Mouse (Mus musculus) midbrain, embryonic 10.5 days (tissue): Measurements from ENCODE around the gene Gm38394. TPM values are rescaled to one million over a fixed set of nuclear protein-coding genes. Genes with fewer than 3 reads are reported as not detected.
"Not testable (repeated sequence)": the region's sequence is repeated elsewhere in the genome, so short reads cannot be mapped to it uniquely, and the experiment has no call there.

Source experiments
- DNase-seq: peaks from one replicate; pipeline ENCODE4 v3.0.0-alpha.2; 2017; ENCODE audit warnings: low spot score
- H3K27ac ChIP-seq: fragments of 300-500 bp; sonication (generic); replicated peaks from 2 replicates; pipeline ENCODE4 v1.5.1; 2016; ENCODE audit warnings: mild to moderate bottlenecking
- H3K27me3 ChIP-seq: fragments of 300-500 bp; sonication (generic); 2 replicates; pipeline ENCODE4 v1.6.1; 2016; ENCODE audit warnings: low read depth, mild to moderate bottlenecking; ENCODE audit not compliant: poor library complexity, severe bottlenecking
- H3K36me3 ChIP-seq: fragments of 300-500 bp; sonication (generic); 2 replicates; pipeline ENCODE4 v1.6.1; 2016; ENCODE audit warnings: mild to moderate bottlenecking, moderate library complexity
- H3K4me1 ChIP-seq: fragments of 300-500 bp; sonication (generic); 2 replicates; pipeline ENCODE4 v1.6.1; 2016
- H3K4me3 ChIP-seq: fragments of 300-500 bp; sonication (generic); 2 replicates; pipeline ENCODE4 v1.5.1; 2016; ENCODE audit warnings: mild to moderate bottlenecking, moderate library complexity
- H3K9me3 ChIP-seq: fragments of 300-500 bp; sonication (generic); replicated peaks from 2 replicates; pipeline ENCODE4 v1.6.1; 2016; ENCODE audit warnings: mild to moderate bottlenecking
- WGBS: fragments of 180-500 bp; shearing (Covaris S2); methylation state at CpG from one replicate; pipeline ENCODE4 v1.1.7; 2016; 5-methylcytosine and 5-hydroxymethylcytosine counted together
- polyA plus RNA-seq: library from polyadenylated mRNA; unstranded; fragments of >200 nt; fragmentation: Nextera tagmentation; extraction: Ambion mirVana; gene quantifications from 2 replicates; pipeline ENCODE4 v1.2.1, GENCODE M21; 2016

Gm38394 gene
- polyA plus RNA-seq, 1 experiment from 2014 or later: 3.5 TPM

DNA sequence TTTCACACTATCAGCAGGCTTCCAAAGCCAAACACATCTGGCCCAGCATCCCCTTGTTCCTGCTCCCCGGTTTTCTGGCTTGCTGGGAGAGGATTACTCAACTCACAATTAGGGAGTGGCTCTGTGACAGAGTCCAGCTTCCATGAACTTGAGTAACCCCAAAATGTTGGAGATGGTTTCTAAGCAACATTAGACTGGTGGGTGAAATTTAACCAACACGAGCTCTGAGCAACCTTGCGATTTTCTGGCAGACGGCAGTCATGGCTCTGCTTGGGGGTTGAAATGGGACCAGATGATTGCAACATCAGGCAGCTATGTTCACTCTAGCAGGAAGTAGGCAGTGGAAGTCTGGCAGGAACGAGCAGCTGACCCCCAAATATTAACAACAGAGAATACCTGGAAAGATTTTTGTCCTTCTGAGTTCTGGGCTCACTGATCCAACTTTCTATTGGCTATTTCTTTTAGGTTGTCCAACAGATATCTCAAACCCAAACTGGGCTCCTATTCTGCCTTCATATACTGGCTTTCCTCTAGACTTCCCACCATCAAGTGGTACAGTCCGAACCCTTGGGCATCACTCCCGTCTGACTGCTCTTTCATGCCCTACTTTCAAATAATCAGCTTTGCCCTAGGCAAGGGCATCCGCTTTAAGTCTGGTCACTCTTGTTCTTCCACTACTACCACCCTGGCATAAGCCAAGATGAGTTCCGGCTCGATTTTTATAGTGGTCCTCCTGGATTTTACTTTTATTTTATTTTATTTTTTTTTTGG lies 24.8 kb upstream of the Gm38394 start:
- Histone ChIP-seq H3K9me3 (no peaks in the 10 kb centered on the region), H3K4me1 (no peaks in the 10 kb centered on the region), H3K36me3 (no peaks in the 10 kb centered on the region), H3K4me3 (no peak overlapping the region), H3K27ac (no peak overlapping the region), H3K27me3 (no peaks in the 10 kb centered on the region)
- no peak for DNase-seq
- WGBS: 85% methylated on average over 10 of the region's 10 CpGs

GRCm38 (mm10) chr1:133671801-133672200 lies 10.7 kb upstream of the Gm38394 start:
- DNase-seq: no peak
- Histone ChIP-seq H3K27me3 (no peaks in the 10 kb centered on the region), H3K4me1 (peaks cover 4% of the 10 kb centered on the region; the same call in 1 of the 2 replicates), H3K9me3 (no peaks in the 10 kb centered on the region), H3K4me3 (no peak overlapping the region), H3K27ac (no peak overlapping the region), H3K36me3 (no peaks in the 10 kb centered on the region)
- WGBS: 81% methylated on average over 3 of the region's 3 CpGs

GRCm38 (mm10) chr1:133671266-133671665 lies 10.1 kb upstream of the Gm38394 start:
- Histone ChIP-seq H3K27ac (no peak overlapping the region), H3K36me3 (no peaks in the 10 kb centered on the region), H3K27me3 (no peaks in the 10 kb centered on the region), H3K4me1 (peaks cover 4% of the 10 kb centered on the region; the same call in 1 of the 2 replicates), H3K9me3 (no peaks in the 10 kb centered on the region), H3K4me3 (no peak overlapping the region)
- no peak for DNase-seq
- WGBS: 93% methylated on average over 3 of the region's 3 CpGs

DNA sequence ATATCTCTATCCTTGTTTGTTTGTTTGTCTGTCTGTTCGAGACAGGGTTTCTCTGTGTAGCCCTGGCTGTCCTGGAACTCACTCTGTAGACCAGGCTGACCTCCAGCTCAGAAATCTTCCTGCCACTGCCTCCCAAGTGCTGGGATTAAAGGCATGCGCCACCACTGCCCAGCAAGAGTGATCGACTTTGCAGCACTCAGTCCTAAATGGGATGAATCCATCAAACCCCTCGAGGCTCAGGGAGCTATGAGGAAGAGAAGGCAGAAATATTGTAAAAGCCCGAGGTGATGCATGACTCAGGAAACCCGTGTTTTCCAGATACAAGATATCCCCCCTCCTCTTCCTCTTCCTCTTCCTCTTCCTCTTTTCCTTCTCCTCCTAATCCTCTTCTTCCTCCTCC lies 9.7 kb upstream of the Gm38394 start:
- Histone ChIP-seq H3K27me3 (no peaks in the 10 kb centered on the region), H3K4me1 (peaks cover 4% of the 10 kb centered on the region; the same call in 1 of the 2 replicates), H3K9me3 (no peaks in the 10 kb centered on the region), H3K36me3 (no peaks in the 10 kb centered on the region), H3K27ac (no peak overlapping the region), H3K4me3 (no peak overlapping the region)
- WGBS: 91% methylated on average over 6 of the region's 6 CpGs
- DNase-seq: no peak

- 83% methylated on average over 12 of the region's 12 CpGs for WGBS
- H3K27me3 ChIP-seq: no peaks in the 10 kb centered on the region
- no peak overlapping the region; the same call in 1 of the 2 replicates for H3K27ac ChIP-seq
- H3K9me3 ChIP-seq: no peaks in the 10 kb centered on the region
- no peak for DNase-seq
- H3K36me3 ChIP-seq: no peaks in the 10 kb centered on the region
- H3K4me3 ChIP-seq: no peak overlapping the region
- H3K4me1 ChIP-seq: peaks cover 4% of the 10 kb centered on the region; the same call in 1 of the 2 replicates
Measured at GRCm38 (mm10) chr1:133670190-133670589, 9.1 kb upstream of the Gm38394 start.

- no peak overlapping the region for H3K4me3 ChIP-seq
- H3K36me3 ChIP-seq: no peaks in the 10 kb centered on the region
- no peak for DNase-seq
- H3K9me3 ChIP-seq: no peaks in the 10 kb centered on the region
- H3K27me3 ChIP-seq: no peaks in the 10 kb centered on the region
- WGBS: 89% methylated on average over 3 of the region's 3 CpGs
- no peak overlapping the region for H3K27ac ChIP-seq
- H3K4me1 ChIP-seq: peaks cover 4% of the 10 kb centered on the region; the same call in 1 of the 2 replicates
Measured at GRCm38 (mm10) chr1:133668618-133669017, 7.5 kb upstream of the Gm38394 start.

DNA sequence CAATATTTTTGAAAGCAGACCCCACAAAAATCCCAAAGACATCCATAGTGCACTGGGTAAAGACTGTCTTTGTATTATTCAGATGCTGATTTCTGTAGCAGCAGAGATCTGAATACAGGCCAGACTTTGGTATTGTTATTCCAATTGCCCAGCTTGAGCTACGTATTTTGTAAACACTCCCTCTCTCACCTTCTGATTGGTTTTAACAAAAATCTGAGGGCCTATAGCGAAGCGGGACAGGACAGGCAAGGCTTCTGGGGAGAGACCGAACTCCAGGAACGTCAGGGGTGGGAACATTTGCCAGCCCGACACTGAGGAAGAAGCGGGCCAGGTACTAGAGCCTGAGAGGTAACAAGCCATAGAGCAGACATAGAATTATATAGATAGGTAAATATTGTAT lies 6.6 kb upstream of the Gm38394 start:
- no peak overlapping the region for H3K4me3 ChIP-seq
- WGBS: 21% methylated on average over 7 of the region's 7 CpGs
- H3K9me3 ChIP-seq: no peaks in the 10 kb centered on the region
- H3K36me3 ChIP-seq: no peaks in the 10 kb centered on the region
- DNase-seq: no peak
- H3K27ac ChIP-seq: no peak overlapping the region
- peaks cover 4% of the 10 kb centered on the region; the same call in 1 of the 2 replicates for H3K4me1 ChIP-seq
- H3K27me3 ChIP-seq: no peaks in the 10 kb centered on the region

DNA sequence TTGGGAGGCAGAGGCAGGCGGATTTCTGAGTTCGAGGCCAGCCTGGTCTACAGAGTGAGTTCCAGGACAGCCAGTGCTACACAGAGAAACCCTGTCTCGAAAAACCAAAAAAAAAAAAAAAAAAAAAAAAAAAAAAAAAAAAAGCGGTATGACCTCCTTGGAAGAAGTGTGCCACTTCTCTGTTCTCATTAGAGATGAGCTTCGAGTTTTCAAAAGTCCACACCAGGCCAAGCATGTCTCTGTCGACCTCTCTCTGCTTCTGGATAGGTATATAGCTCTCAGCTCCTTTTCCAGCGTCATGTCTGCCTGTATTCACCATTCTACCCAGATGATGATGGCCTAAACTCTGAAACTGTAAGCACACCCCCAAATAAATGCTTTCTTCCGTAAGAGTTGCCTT lies 4.6 kb upstream of the Gm38394 start:
- H3K27me3 ChIP-seq, DNase-seq, H3K9me3 ChIP-seq, H3K4me1 ChIP-seq, H3K27ac ChIP-seq, H3K4me3 ChIP-seq, H3K36me3 ChIP-seq: not testable (repeated sequence)
- 83% methylated on average over 8 of the region's 8 CpGs for WGBS

DNA sequence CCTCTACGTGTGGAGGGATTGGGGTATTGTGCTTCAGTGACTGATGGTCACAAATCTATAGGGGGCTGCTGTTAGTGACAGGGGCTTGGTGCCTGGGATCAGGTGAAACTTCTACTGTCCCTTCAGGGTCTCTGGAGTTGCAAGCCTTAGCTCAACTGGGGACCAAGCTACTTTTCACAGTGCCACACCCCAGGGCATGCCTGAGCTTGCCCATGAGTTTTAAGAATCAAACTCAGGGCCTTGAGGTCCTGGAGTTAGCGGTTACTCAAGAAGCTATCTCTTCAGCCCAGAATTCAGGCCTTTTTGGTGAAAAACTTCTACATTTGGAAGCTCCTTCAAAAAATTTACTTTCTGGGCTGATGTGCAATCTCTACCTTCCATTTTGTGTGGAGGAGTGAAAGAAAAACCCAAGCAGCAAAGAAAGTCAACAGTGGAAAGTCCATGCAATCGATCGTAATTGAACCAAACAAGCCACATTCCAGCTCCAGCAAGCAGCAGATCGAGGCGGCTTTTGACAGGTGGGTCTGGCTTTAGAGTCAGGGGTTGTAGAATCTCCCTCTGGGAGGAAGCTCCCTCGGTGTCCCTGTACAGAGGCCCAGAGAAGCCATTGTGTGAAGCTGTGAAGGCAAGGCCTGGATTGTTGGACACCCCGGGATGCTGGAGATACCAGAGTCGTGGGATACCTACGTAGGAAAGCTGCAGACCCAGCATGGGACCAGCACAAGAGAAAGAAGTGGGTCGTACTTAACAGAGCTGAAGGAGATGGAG lies 3.3 kb upstream of the Gm38394 start:
- Histone ChIP-seq H3K4me3 (no peak overlapping the region), H3K27ac (no peak overlapping the region), H3K27me3 (no peaks in the 10 kb centered on the region), H3K9me3 (no peaks in the 10 kb centered on the region), H3K4me1 (peaks cover 14% of the 10 kb centered on the region), H3K36me3 (peaks cover 5% of the 10 kb centered on the region)
- WGBS: 58% methylated on average over 11 of the region's 11 CpGs
- DNase-seq: no peak

GRCm38 (mm10) chr1:133663427-133663826 lies 2.3 kb upstream of the Gm38394 start:
- H3K9me3 ChIP-seq: no peaks in the 10 kb centered on the region
- H3K4me1 ChIP-seq: peaks cover 17% of the 10 kb centered on the region
- no peak for DNase-seq
- H3K27me3 ChIP-seq: no peaks in the 10 kb centered on the region
- H3K36me3 ChIP-seq: peaks cover 15% of the 10 kb centered on the region
- no peak overlapping the region for H3K4me3 ChIP-seq
- H3K27ac ChIP-seq: no peak overlapping the region
- WGBS: 81% methylated on average over 4 of the region's 4 CpGs

GRCm38 (mm10) chr1:133662941-133663340 lies 1.8 kb upstream of the Gm38394 start:
- no peaks in the 10 kb centered on the region for H3K27me3 ChIP-seq
- no peak for DNase-seq
- 97% methylated on average over 7 of the region's 7 CpGs for WGBS
- H3K4me1 ChIP-seq: peaks cover 18% of the 10 kb centered on the region
- no peak overlapping the region for H3K27ac ChIP-seq
- H3K4me3 ChIP-seq: no peak overlapping the region
- peaks cover 20% of the 10 kb centered on the region for H3K36me3 ChIP-seq
- H3K9me3 ChIP-seq: no peaks in the 10 kb centered on the region

DNA sequence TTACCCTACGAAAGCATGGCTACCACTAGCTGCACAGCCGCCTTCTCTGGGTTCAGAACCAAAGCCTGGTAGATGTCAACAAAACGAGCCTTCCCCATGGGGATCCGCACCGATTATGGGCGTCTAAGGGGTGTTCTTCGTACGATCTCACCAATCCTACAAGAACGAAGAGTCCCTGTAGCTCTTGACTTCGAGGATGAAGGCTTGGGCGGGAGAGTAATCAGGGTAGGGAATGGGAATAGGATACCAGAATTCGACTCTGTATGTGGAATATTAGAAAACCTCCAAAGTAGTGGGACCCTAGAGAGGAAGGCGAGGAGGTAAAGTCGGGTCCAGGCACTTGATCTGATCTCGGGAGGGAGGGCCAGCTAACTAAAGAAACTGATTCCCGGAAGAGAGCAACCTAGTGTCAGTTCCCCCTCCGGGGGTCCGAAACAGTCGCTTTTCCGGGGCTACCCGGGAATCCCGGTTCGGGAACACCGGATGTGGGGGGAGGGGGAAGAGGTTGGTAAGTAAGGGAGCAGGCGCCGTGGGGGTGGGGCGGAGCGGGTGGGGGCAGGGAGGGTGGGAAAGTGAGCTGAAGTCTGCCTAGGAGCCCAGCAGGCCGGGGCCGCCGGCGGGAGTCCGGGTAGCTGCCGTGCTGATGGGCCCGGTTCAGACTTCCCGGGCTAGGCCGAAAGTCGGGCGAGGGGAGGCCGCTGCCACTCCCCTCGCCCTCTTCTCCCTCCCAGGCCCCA lies 484 bp downstream of the Gm38394 start, which contains the start of gene Zbed6:
TSS of gene Zbed6 (minus strand) at position 420 of the 737 bp plus-strand sequence.
- WGBS: 3% methylated on average over 40 of the region's 41 CpGs
- Histone ChIP-seq H3K4me1 (peaks cover 27% of the 10 kb centered on the region), H3K27ac (peak within 1 kb of the TSS; percentile 97), H3K36me3 (peaks cover 41% of the 10 kb centered on the region), H3K4me3 (peak within 1 kb of the TSS; percentile 91), H3K9me3 (no peaks in the 10 kb centered on the region), H3K27me3 (no peaks in the 10 kb centered on the region)
- peak; percentile 81 for DNase-seq
